Mouse (Mus musculus) cerebellum, adult 2 months (tissue): ENCODE data around the gene Zfp341. TPM values are rescaled to one million over a fixed set of nuclear protein-coding genes. Genes with fewer than 3 reads are reported as not detected.
A peak's percentile ranks its signal among the peaks of the same experiment; 100 is the strongest.

ENCODE experiments used
- DNase-seq, 2 experiments: peaks; one replicate each; pipeline ENCODE4 v3.0.0; 2021
- H3K27ac ChIP-seq: fragments of 200-500 bp; 2 replicates; pipeline ENCODE4 v1.5.1; 2012; ENCODE audit warnings: low read length, control low read depth, inconsistent platforms; ENCODE audit not compliant: insufficient read depth
- H3K27me3 ChIP-seq: fragments of 200-500 bp; 2 replicates; pipeline ENCODE4 v1.6.1; 2012; ENCODE audit warnings: inconsistent platforms, mild to moderate bottlenecking, low read length, moderate library complexity; ENCODE audit not compliant: control insufficient read depth, insufficient read depth
- H3K4me1 ChIP-seq: fragments of 200-500 bp; 2 replicates; pipeline ENCODE4 v1.6.1; 2011; ENCODE audit warnings: low read length; ENCODE audit not compliant: control insufficient read depth, insufficient read depth
- H3K4me3 ChIP-seq: fragments of 200-500 bp; replicated peaks from 2 replicates; pipeline ENCODE3; 2011; ENCODE audit warnings: mild to moderate bottlenecking, low read depth, low read length, control low read depth; ENCODE audit not compliant: insufficient read depth
- CTCF ChIP-seq: fragments of 200-500 bp; IDR thresholded peaks from 2 replicates; pipeline ENCODE4 v1.5.1; 2011; ENCODE audit warnings: low read depth, mild to moderate bottlenecking, control low read depth, low read length, moderate library complexity, borderline replicate concordance; ENCODE audit not compliant: insufficient read depth
- POLR2A ChIP-seq: fragments of 200-500 bp; IDR thresholded peaks from 2 replicates; pipeline ENCODE4 v1.6.1; 2011; ENCODE audit warnings: low read length, control low read depth, borderline replicate concordance; ENCODE audit not compliant: insufficient read depth
- WGBS: fragments of 180-500 bp; shearing (Covaris S2); methylation state at CpG from one replicate; pipeline ENCODE4 v1.1.7; 2018; 5-methylcytosine and 5-hydroxymethylcytosine counted together
- polyA plus RNA-seq: library from polyadenylated mRNA; depleted of rRNA; stranded (reverse); fragments of >200 nt; gene quantifications from 2 replicates; pipeline ENCODE4 v1.2.3, GENCODE M21; 2012; rRNA removed

The Zfp341 gene
- 11.5 and 13.3 TPM in 2 replicates for polyA plus RNA-seq

DNA sequence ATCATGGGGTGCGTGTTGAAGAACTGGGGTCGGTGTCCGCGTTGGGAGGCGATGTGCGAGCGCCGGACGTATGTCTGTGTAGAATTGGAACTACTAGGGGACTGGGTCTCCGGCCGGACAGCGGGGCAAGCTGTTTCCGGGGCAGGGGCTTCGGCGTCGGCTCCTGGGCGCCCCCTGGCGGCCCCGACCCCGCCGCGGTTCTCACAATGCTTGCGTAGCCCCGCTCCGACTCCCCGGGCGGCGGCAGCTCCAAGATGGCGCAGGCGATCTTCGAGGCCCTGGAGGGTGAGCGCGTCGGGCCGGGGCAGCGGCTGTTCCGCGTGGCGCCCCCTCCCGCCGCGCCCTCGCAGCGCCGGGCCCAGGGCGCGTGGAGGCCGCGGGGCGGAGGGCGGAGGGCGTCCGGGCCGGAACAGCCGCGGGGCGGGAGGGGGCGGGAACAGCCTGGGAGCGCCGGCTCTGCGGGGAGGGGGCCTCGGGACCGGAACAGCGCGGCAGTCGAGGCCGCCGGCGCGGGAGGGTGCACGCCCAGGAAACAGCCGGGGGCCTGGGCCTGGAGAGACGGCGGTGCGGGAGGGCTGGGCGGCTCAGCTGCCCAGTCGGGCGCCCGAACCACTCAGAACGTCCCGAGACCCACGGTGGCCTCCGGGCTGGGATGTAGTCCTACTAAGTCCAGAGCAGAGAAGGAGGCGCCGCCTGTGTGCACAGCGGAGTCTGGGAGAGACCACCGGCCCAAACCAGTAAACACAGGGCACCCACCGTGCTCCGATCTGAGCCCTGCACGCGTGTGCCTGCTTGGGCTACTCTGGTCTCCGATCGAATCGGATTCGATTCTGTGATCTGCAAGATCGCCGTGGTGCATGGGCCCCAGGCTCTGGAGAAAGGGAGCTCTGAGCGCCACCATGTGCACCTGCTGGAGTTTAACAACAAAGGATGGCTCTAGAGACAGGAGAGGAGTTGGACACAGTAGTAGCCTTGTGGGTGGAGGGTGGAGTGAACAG, at the start of gene Zfp341, which contains the start of gene 4930519P11Rik:
Zfp341 (plus strand) TSS at position 180 of the 998 bp plus-strand sequence.
4930519P11Rik (minus strand) TSS at position 320 of the 998 bp plus-strand sequence.
- WGBS: under 1% methylated on average over 96 of the region's 98 CpGs
- no peaks in the 10 kb centered on the region for H3K27me3 ChIP-seq
- TF ChIP-seq POLR2A (peak; percentile 22; the same call in 1 of the 2 replicates), CTCF (peak; percentile 56; the same call in 1 of the 2 replicates)
- H3K27ac ChIP-seq: peak within 1 kb of the TSS; percentile 88
- DNase-seq: peak; percentile 86 to 89
- peaks cover 6% of the 10 kb centered on the region; the same call in 1 of the 2 replicates for H3K4me1 ChIP-seq
- H3K4me3 ChIP-seq: peak within 1 kb of the TSS; percentile 66

DNA sequence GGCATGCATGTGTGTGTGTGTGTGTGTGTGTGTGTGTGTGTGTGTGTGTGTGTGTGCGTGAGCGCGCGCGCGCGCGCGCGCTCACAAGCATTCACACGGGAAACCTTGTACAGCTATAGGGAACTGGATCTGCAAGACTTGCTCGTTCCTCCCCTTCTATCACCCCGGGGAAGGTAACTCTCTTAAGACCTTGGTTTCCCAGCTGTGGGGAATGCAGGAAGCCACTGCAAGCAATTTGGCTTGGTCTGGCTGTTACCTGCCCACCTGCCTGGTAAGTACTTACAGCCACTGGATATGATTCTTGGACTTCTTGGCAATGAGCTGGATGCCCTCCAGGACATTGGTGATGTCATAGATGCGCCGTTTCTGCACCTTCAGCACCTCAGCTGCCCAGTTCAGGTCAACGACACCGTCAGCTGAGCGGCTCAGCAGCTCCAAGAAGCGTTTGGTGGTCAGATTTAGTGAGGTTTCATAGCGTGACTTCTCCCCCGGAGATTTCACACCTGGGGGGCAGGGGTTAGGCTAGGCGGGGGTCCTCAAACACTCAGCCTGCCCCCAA, 49.4 kb upstream of the Zfp341 start:
- H3K27me3 ChIP-seq: no peaks in the 10 kb centered on the region
- DNase-seq: no peak
- no peak overlapping the region for H3K4me3 ChIP-seq
- 91% methylated on average over 22 of the region's 22 CpGs for WGBS
- TF ChIP-seq CTCF (no peak), POLR2A (no peak)
- peaks cover 45% of the 10 kb centered on the region for H3K4me1 ChIP-seq
- H3K27ac ChIP-seq: no peak overlapping the region

DNA sequence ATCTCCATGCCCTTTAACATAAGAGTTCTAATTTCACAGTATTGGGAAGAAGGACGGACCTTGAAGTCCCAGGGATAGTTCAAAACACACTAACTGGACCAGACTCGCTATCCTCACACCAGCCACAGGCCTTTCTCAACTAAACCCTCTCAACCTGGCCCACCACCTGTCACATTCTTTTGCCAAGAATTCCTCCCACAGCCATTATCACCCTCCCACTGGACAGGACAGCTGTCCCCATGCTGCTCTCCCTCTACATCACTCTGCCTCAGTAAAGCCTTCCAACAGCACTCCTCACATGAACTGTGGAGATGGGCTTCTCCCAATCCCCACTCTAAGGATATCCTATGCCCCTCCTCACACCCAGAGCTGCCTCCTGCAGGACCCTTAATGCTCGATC, 47.5 kb upstream of the Zfp341 start:
- peaks cover 36% of the 10 kb centered on the region for H3K4me1 ChIP-seq
- peak overlapping the region; percentile 59 for H3K27ac ChIP-seq
- no peak for TF ChIP-seq POLR2A
- TF ChIP-seq CTCF: no peak
- H3K4me3 ChIP-seq: no peak overlapping the region
- H3K27me3 ChIP-seq: no peaks in the 10 kb centered on the region
- 14% methylated on average over 3 of the region's 3 CpGs for WGBS
- DNase-seq: peak; percentile 87 to 92

DNA sequence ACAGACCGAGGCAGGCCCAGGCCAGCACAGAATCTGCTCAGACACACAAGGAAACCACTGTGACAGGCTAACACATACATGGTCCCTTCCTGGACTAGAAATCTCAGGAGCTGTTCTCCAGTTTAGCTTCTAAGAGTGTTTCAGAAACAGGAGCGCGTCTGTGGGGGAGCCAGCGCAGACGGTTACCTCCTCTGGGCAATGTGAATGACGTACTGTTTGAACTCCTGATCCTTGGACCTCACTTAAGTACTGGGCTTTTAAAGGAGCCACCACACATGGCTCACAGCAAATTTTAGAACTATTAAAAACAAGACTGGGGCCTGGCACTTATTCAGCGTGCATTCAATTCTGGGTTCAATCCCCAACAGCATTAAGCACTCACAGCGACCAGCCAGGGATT, 46.5 kb upstream of the Zfp341 start:
- no peak for DNase-seq
- Histone ChIP-seq H3K4me3 (no peak overlapping the region), H3K4me1 (peaks cover 33% of the 10 kb centered on the region), H3K27ac (no peak overlapping the region), H3K27me3 (no peaks in the 10 kb centered on the region)
- 75% methylated on average over 8 of the region's 8 CpGs for WGBS
- TF ChIP-seq POLR2A: no peak
- no peak for TF ChIP-seq CTCF

DNA sequence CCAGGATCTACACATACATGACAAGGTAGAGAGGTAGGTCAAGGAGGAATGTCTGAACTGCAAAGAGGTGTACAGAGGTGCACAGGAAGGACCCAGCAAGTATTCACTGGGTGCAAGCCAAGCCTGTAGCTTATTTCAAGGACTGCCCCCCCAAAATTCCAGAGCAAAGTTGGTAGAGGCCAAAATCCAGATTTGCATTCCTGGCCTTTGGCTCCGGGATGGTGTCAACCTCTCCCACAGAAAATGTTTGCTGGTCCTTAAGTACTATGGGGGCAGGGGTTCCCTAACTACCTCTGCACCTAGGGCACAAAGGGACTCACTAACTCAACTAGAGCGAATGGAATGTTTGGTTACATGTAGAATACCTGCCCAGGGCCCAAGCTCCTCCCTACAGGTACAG, 45.3 kb upstream of the Zfp341 start:
- Histone ChIP-seq H3K4me1 (peaks cover 32% of the 10 kb centered on the region), H3K27me3 (no peaks in the 10 kb centered on the region), H3K27ac (no peak overlapping the region), H3K4me3 (no peak overlapping the region)
- TF ChIP-seq CTCF (no peak), POLR2A (no peak)
- no peak for DNase-seq
- WGBS: 85% methylated on average over 2 of the region's 2 CpGs

DNA sequence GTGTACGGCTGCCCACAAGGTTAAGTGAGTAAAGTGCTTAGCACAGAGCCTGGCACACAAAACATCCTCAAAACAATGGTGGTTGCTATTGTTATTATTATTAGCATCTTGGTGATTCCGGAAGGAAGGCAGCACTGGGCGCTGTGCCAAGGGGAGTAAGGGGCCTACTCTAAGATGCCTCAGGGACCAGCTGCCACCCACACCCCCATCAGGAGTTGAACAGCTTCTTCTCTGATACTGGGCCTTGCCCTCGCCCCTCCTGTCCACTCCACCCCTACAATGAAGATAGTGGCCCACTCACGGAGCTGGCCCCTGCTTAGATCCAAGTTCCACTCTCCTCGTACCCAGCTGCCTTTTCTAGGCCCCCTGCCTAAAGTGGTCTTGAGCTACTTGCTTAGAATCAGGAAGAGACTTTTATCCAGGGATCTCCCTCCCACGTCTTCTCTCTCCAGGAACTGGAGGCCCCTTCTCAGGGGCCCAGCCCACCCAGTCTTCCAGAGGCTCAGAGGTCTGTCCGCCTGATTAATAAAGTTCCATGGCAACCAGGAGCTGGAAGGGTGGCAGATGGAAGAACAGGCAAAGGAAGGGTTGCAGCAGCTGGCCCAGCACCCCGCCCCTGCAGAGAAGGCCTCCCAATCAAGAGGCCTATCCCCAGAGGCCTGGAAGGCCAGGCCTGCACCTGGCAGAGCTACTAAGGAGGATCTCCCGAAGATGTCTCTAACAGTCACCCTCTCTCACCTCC, 44.6 kb upstream of the Zfp341 start:
- no peak for DNase-seq
- no peaks in the 10 kb centered on the region for H3K27me3 ChIP-seq
- TF ChIP-seq CTCF: no peak
- TF ChIP-seq POLR2A: no peak
- no peak overlapping the region for H3K4me3 ChIP-seq
- 55% methylated on average over 10 of the region's 10 CpGs for WGBS
- H3K27ac ChIP-seq: no peak overlapping the region
- peaks cover 24% of the 10 kb centered on the region for H3K4me1 ChIP-seq

DNA sequence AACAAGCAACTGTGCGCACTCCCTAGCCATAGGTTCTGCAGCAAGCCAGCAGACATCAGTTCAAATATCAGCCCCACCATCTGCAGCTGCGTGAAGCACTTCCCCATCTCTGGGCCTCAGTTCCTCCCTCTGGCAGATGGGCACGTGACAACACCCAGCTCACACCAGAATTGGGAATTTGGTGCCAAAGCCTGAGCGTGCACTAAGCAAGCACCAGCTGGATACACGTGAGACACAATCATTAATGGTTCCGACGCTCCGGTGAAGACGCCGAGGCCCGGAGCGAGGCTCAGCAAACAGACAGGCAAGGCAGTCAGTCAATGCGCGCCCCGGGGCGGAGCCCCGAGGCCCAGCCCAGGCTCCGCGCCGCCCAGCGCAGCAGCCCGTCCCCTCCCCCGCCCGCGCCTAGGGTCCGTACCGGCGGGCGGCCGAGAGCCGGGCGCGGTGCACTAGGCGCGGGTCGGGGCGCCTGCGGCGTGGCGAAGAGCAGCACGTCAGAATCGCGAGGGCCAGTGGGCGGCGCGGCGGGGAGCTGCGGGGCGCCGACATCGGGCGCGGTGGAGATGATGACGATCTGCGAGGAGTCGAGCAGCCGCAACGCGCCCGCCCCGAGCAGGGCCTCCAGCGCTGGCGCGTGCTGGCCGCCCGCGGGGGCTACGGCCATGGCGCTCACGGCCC, 43.9 kb upstream of the Zfp341 start:
- WGBS: 2% methylated on average over 70 of the region's 70 CpGs
- Histone ChIP-seq H3K27me3 (no peaks in the 10 kb centered on the region), H3K27ac (no peak overlapping the region), H3K4me3 (peak overlapping the region; percentile 44), H3K4me1 (peaks cover 18% of the 10 kb centered on the region)
- TF ChIP-seq CTCF (no peak), POLR2A (no peak)
- no peak for DNase-seq
